Mouse (Mus musculus): Measurements from ENCODE around the gene Rassf1. TPM values are rescaled to one million over a fixed set of nuclear protein-coding genes. Genes with fewer than 3 reads are reported as not detected.
A peak's percentile ranks its signal among the peaks of the same experiment; 100 is the strongest.

The Rassf1 gene
- total RNA-seq, 1 experiment from 2014 or later = 36.3 TPM

DNA sequence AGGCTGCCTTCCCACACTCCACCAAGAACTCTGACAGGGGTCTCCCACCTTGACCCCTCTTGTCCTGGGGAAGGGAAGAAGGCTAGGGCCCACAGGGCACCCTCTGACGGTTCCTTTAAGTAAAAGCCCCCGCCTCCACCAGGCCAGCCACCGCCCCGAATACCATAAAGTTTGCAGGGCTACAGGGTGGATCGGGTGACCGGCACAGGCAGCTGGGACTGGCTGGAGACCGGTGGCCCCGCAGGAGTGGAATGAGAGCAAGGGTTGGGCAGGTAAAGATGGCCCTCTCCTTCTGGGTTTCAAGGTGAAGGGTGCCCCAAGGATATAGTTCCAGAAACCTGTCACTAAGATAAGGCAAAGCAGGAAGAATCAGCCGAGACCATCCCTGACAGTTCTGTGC is 55.2 kb downstream of the Rassf1 start:
- no peak for ATAC-seq (replicated peaks in 1 of 2; ENCODE audit: insufficient read depth in 1 of 2, low FRiP score in 2 of 2, low TSS enrichment in 1 of 2, low read depth in 1 of 2, poor library complexity in 2 of 2, severe bottlenecking in 2 of 2)

DNA sequence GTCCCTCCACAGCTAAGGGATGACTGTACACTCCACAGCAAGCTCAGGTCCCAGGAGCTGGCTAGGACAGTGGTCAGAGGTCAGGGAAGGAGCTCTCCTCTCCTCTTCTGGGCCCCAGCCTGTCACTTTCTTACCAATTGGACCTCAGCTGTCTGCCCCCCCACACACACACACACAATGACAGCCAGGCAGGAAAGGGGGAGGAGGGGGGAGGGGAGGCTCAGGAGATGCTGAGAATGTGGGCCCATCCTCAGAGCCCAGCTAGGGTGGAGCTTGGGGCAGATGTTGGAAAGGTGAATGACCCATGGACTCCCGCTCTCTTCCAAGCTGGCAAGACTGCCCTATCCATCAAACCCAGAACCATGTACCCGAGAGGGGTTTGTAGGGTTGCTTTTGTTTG is 55.7 kb downstream of the Rassf1 start:
- no peak for ATAC-seq (replicated peaks in 1 of 2; ENCODE audit: insufficient read depth in 1 of 2, low FRiP score in 2 of 2, low TSS enrichment in 1 of 2, low read depth in 1 of 2, poor library complexity in 2 of 2, severe bottlenecking in 2 of 2)

DNA sequence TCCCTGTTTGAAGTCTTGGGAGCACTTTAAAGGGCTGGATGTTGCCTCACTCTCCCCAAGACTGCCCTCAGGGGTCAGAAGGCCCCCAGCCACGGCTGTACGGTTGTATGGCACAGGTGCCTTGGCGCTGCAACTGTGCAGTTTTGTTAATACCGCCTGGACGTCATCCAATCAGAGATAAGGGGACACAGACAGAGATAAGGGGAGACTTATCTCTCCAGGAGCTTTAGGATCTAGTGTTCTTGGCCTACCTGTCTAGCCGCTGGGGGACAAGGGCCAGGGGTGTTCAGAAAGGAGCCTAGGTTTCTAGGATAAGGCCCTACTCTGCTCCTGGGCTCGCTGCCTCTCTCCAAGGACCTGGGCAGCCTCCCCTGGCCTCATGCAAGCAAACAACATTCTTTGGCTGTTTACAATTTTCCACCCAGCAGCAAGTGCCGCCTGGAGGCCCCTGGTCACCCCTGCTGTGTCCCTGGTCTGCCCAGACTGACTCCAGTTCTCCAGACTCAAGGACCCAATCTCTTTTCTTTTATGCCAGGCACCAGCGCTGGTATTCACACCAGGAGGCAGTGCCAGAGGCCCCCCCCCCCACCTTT is 56.4 kb downstream of the Rassf1 start:
- no peak for ATAC-seq (replicated peaks in 1 of 2; ENCODE audit: insufficient read depth in 1 of 2, low FRiP score in 2 of 2, low TSS enrichment in 1 of 2, low read depth in 1 of 2, poor library complexity in 2 of 2, severe bottlenecking in 2 of 2)

DNA sequence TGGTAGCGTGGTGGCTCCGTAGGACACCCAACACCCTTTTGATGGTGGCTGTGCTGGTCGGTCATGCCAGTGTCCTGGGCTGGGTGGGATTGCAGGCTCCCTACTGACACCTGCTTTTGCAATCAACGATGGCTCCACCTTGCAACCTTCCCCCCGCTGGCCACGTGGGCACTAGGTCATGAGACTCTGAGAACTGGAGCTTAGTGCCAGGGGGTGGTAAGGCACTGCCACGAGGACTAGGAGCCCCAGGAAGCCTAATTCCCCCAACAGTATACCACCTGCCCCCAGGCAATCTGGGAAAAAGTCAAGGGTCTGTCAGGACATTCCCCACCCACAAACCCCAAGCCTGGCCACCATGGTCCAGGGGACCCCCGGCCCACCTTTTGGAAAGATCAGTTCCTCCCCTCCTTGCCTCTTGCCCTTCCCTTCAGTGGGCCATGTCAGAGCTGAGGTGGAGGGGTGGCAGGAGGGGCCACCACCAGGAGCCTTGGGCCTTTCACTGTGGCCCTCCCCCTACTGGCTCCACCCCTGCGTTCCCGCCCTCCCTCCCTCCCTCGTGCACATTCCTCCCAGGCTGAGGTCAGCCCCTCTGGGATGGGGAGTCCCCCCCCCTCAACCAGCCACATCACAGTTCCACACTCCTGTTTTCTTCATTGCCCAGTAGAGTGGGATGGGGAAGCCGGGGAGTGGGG is 57.5 kb downstream of the Rassf1 start, which contains the start of gene Sema3b:
TSS of gene Sema3b (minus strand) at position 489 of the 692 bp plus-strand sequence.
- no peak for ATAC-seq (replicated peaks in 1 of 2; ENCODE audit: insufficient read depth in 1 of 2, low FRiP score in 2 of 2, low TSS enrichment in 1 of 2, low read depth in 1 of 2, poor library complexity in 2 of 2, severe bottlenecking in 2 of 2)

DNA sequence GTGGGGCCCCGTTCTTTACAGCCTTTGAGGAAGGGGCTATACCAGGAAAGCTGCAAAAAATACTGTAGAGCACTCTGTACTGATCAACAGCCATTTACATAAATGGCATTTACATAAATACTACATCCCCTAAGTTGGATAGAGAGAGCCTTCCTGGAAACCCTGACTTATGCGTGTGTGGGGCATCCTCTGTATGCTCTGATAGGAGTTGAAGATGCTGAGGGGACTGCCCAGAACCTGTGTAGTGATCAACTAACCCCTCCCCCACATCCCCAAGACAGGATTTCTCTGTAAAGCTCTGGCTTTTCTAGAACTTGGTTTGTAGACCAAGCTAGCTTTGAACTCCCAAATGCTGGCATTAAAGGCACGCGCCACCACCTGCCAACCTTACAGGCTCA is 58.1 kb downstream of the Rassf1 start:
- no peak for ATAC-seq (replicated peaks in 1 of 2; ENCODE audit: insufficient read depth in 1 of 2, low FRiP score in 2 of 2, low TSS enrichment in 1 of 2, low read depth in 1 of 2, poor library complexity in 2 of 2, severe bottlenecking in 2 of 2)

DNA sequence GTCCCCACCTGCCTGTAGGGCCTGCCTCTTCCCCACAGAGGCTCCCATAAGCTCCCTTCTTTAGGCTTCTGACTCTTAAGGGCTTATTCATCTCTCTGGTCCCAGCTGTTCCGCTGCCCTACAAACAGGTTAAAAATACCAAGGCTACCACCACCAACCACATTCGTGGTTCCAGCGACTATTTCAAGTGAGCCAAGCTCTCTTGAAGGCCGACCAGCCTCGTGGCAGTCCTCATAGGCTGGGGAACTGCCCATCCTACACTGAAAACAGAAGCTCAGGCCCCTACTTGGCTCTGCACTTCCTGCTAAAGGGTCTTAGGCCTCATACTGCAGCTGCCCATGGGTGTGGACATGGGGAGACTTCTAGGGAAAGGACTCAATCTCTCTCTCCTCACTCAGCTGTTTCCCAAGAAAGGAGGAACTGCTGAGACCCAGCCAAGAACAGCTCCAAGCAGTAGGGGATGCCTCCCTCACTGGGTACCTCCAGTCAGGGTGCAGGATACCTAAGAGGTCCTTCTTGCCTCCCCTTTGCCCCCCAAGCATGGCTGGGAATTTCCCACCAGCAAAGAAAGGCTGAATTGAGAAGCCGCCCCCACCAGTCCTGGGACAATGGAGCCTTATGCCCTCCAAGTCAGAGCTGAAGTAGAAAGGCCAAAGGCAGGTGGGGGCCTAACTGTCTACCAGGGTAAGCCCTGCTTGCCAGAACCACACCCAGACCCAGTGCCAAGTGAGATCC is 60.3 kb downstream of the Rassf1 start:
- ATAC-seq (replicated peaks in 1 of 2; ENCODE audit: insufficient read depth in 1 of 2, low FRiP score in 2 of 2, low TSS enrichment in 1 of 2, low read depth in 1 of 2, poor library complexity in 2 of 2, severe bottlenecking in 2 of 2) = 0 out of 4 replicates have a peak, but pooled peaks have one; percentile 6 to 14

Other genes starting within 250 kb of the Rassf1 start
- 11.5 and 37.2 TPM in 2 replicates for gene Hemk1, start 213.2 kb upstream of the Rassf1 start, total RNA-seq (2017)
- gene 6430571L13Rik, start 211.0 kb upstream of the Rassf1 start, total RNA-seq (2017) = 0.25 and 0.50 TPM in 2 replicates
- 0.19 and 1.8 TPM in 2 replicates for gene Cacna2d2, start 151.9 kb upstream of the Rassf1 start, total RNA-seq (2017)
- gene Tmem115, start 17.6 kb upstream of the Rassf1 start, total RNA-seq (2017) = 12.6 and 16.2 TPM in 2 replicates
- gene Cyb561d2, start 9.4 kb upstream of the Rassf1 start, total RNA-seq (2017) = 15.3 and 19.7 TPM in 2 replicates
- 5.9 and 27.5 TPM in 2 replicates for gene Nprl2, start 9.3 kb upstream of the Rassf1 start, total RNA-seq (2017)
- not detected in 2 replicates for gene Zmynd10, start 4.3 kb upstream of the Rassf1 start, total RNA-seq (2017)
- 16.2 and 23.7 TPM in 2 replicates for gene Tusc2, start 11.7 kb downstream of the Rassf1 start, total RNA-seq (2017)
- gene Hyal2, start 16.4 kb downstream of the Rassf1 start, total RNA-seq (2017) = 4.0 and 4.2 TPM in 2 replicates
- 4.1 and 5.2 TPM in 2 replicates for gene Hyal1, start 25.4 kb downstream of the Rassf1 start, total RNA-seq (2017)
- 12.2 and 12.7 TPM in 2 replicates for gene Naa80, start 27.3 kb downstream of the Rassf1 start, total RNA-seq (2017)
- gene Hyal3, start 29.3 kb downstream of the Rassf1 start, total RNA-seq (2017) = 0.35 and 3.9 TPM in 2 replicates
- gene Ifrd2, start 36.1 kb downstream of the Rassf1 start, total RNA-seq (2017) = 49.8 and 62.7 TPM in 2 replicates
- gene Sema3b, start 57.7 kb downstream of the Rassf1 start, total RNA-seq (2017) = not detected in 2 replicates
- 345 and 415 TPM in 2 replicates for gene Gnai2, start 83.8 kb downstream of the Rassf1 start, total RNA-seq (2017)
- gene Slc38a3, start 118.0 kb downstream of the Rassf1 start, total RNA-seq (2017) = not detected in 2 replicates
- not detected in 2 replicates for gene Gnat1, start 128.2 kb downstream of the Rassf1 start, total RNA-seq (2017)
- 0.89 and 1.2 TPM in 2 replicates for gene Sema3f, start 158.9 kb downstream of the Rassf1 start, total RNA-seq (2017)
- 309 and 331 TPM in 2 replicates for gene Rbm5, start 219.4 kb downstream of the Rassf1 start, total RNA-seq (2017)

All from hematopoietic stem cell, adult 5-6 weeks (primary cell).